Mouse (Mus musculus): Measurements from ENCODE around the gene Apold1.
A peak's percentile ranks its signal among the peaks of the same experiment; 100 is the strongest.

Gene Apold1

GRCm38 (mm10) chr6:134981231-134982062 is at the start of gene Apold1:
Gene Apold1 (plus strand): TSS chr6:134981718.
- peak; percentile 64 for DNase-seq (ENCODE audit: low spot score)

GRCm38 (mm10) chr6:134932486-134933206 is 48.9 kb upstream of the Apold1 start:
- DNase-seq (ENCODE audit: low spot score) = no peak

- no peak for DNase-seq (ENCODE audit: low spot score)
Measured at GRCm38 (mm10) chr6:134933207-134933558, 48.3 kb upstream of the Apold1 start.

- no peak for DNase-seq (ENCODE audit: low spot score)
Measured at GRCm38 (mm10) chr6:134934305-134934704, 47.2 kb upstream of the Apold1 start.

GRCm38 (mm10) chr6:134939781-134940180 is 41.7 kb upstream of the Apold1 start:
- DNase-seq (ENCODE audit: low spot score) = no peak

- no peak for DNase-seq (ENCODE audit: low spot score)
Measured at GRCm38 (mm10) chr6:134943759-134944407, 37.6 kb upstream of the Apold1 start.

GRCm38 (mm10) chr6:134946054-134946453 is 35.5 kb upstream of the Apold1 start:
- DNase-seq (ENCODE audit: low spot score) = no peak

GRCm38 (mm10) chr6:134946858-134947257 is 34.7 kb upstream of the Apold1 start:
- DNase-seq (ENCODE audit: low spot score) = no peak

GRCm38 (mm10) chr6:134947311-134948087 is 34.0 kb upstream of the Apold1 start:
- peak; percentile 79 for DNase-seq (ENCODE audit: low spot score)

GRCm38 (mm10) chr6:134948522-134949061 is 32.9 kb upstream of the Apold1 start:
- no peak for DNase-seq (ENCODE audit: low spot score)

- no peak for DNase-seq (ENCODE audit: low spot score)
Measured at GRCm38 (mm10) chr6:134949241-134949640, 32.3 kb upstream of the Apold1 start.

- no peak for DNase-seq (ENCODE audit: low spot score)
Measured at GRCm38 (mm10) chr6:134951364-134951763, 30.2 kb upstream of the Apold1 start.

GRCm38 (mm10) chr6:134953976-134954375 is 27.5 kb upstream of the Apold1 start:
- DNase-seq (ENCODE audit: low spot score) = no peak

GRCm38 (mm10) chr6:134956388-134956787 is 25.1 kb upstream of the Apold1 start:
- no peak for DNase-seq (ENCODE audit: low spot score)

GRCm38 (mm10) chr6:134961286-134961685 is 20.2 kb upstream of the Apold1 start:
- no peak for DNase-seq (ENCODE audit: low spot score)

GRCm38 (mm10) chr6:134961858-134962517 is 19.5 kb upstream of the Apold1 start:
- no peak for DNase-seq (ENCODE audit: low spot score)

GRCm38 (mm10) chr6:134962518-134962893 is 19.0 kb upstream of the Apold1 start:
- no peak for DNase-seq (ENCODE audit: low spot score)

- DNase-seq (ENCODE audit: low spot score) = no peak
Measured at GRCm38 (mm10) chr6:134963910-134964309, 17.6 kb upstream of the Apold1 start.

GRCm38 (mm10) chr6:134966681-134967080 is 14.8 kb upstream of the Apold1 start:
- no peak for DNase-seq (ENCODE audit: low spot score)

- no peak for DNase-seq (ENCODE audit: low spot score)
Measured at GRCm38 (mm10) chr6:134968326-134968725, 13.2 kb upstream of the Apold1 start.

GRCm38 (mm10) chr6:134969498-134969897 is 12.0 kb upstream of the Apold1 start:
- DNase-seq (ENCODE audit: low spot score) = no peak
